Mouse (Mus musculus) olfactory bulb, adult 2 months (tissue): Measurements from ENCODE around the gene Art4.
"Not testable (repeated sequence)": the region's sequence is repeated elsewhere in the genome, so short reads cannot be mapped to it uniquely, and the experiment has no call there.

Experiments
- CTCF ChIP-seq: fragments of 200-500 bp; IDR thresholded peaks from 2 replicates; pipeline ENCODE4 v1.5.1; 2012; ENCODE audit warnings: low read depth, mild to moderate bottlenecking, low read length, moderate library complexity; ENCODE audit not compliant: insufficient read depth
- POLR2A ChIP-seq: fragments of 200-500 bp; IDR thresholded peaks from 2 replicates; pipeline ENCODE4 v1.6.1; 2012; ENCODE audit warnings: mild to moderate bottlenecking, low read depth, low read length, moderate library complexity; ENCODE audit not compliant: insufficient read depth

GRCm38 (mm10) chr6:136884766-136885165 is 27.2 kb upstream of the Art4 start:
- not testable (repeated sequence) for TF ChIP-seq CTCF, POLR2A
